Mouse (Mus musculus) kidney, postnatal 36 days (tissue): ENCODE results near the gene Ubxn11.

Experiments used
- DNase-seq, 2 experiments: peaks; one replicate each; pipeline ENCODE4 v3.0.0; 2021 to 2022; ENCODE audit warnings: mixed read lengths in 2 of 2

Ubxn11 gene

DNA sequence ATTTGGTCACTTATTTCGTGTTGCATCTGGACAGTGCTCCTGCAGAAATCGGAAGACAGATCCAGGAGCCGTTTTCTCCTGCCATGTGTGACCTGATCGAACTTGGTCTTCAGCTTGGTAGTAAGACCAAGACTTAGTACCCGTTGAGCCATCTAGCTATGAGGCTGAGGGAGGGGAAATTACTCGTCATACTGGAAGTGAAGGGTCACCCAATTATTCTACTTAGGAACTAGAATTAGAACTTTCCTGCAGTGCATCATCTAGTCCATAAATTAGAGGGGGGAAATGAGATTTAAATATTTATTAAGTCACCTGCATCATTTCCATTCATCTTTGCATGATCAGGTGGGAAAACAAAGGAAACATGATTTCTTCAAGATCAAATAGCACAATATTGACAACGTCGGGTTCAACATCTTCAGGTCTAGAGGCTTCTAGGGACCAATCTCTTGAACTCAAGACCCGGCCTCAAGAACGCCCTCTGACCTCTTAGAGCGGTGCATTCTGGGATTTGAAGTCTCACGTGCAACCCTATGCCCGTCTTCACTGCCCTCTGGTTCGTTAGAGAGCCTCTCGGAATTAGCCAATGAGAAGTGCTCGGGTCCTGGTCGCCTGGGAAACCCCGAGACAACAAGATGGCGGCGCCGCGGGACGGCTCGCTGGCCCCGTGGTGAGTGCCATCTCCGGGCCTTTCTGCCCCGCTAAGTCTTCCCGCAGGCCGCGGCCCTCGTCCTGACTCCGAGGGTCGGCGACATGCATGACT lies at the start of gene Ubxn11:
Ubxn11 (plus strand) TSS at position 592 of the 763 bp plus-strand sequence.
- peak; percentile 92 to 93 for DNase-seq

DNA sequence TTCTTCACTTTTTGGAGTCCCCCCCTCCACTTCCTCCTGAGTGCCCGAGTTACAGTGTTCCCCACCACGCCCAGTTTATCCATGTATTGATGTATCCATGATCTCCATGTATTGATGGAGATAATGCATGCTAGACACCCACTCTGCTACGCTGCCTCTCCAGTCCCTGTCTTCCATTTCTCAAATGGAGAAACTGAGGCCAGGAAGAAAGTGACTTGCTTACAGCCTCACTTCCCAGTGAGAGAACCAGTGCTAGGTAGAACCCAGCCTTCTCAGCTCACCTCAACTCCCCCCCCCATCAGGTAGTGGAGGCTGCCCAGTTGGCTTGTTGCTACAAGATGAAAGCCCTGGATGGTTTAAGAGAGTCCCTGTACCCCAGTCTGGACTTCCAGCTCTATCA lies 48.8 kb upstream of the Ubxn11 start, which contains the start of gene Zfp683:
Zfp683 (plus strand) TSS at position 301 of the 400 bp plus-strand sequence.
- no peak for DNase-seq

DNA sequence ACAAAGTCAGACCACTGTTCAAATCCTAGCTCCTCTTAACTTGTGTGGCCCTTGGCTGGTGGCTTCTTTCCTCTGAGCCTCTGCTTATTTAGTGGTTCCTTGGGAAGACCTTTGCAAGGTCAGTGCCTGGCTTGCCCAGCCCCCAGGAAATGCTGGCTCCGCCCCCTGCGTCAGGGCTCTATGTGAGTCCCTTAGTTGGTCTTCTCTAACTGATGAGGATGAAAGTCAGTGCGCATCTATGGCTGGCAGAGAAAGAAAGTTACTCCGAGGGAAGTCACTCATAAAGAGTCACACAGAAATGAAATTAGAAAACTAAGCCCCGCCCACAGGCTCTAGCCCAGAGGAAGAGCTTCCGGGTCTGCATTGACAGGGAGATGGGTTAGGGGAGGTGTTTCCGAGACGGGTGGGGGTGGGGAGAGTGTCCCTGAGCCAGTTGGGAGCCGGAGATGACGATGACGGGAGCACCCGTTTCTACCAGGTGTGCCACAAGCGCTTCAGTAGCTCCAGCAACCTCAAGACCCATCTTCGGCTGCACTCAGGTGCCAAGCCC lies 44.1 kb upstream of the Ubxn11 start:
- DNase-seq = peak in 1 of 2 experiments; percentile 14

DNA sequence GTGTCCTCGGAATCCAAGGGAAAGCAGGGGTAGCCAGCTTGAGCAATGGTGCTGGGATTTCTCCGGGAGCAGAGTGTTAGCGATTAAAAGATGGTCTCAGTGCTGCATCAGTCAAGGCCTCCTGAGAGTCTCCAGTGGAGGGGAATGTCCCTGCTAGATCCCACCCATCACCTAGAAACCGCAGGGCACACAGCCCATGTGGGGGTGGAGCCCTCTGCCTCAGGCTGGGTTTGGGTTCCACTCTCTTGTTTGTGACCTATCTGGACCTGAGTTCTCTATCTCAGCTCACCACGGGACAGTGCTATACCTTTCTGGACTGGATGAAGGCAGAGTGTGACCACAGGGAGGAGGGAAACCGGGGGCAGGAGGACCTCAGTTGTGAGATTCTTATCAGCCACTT lies 43.5 kb upstream of the Ubxn11 start:
- DNase-seq = no peak

DNA sequence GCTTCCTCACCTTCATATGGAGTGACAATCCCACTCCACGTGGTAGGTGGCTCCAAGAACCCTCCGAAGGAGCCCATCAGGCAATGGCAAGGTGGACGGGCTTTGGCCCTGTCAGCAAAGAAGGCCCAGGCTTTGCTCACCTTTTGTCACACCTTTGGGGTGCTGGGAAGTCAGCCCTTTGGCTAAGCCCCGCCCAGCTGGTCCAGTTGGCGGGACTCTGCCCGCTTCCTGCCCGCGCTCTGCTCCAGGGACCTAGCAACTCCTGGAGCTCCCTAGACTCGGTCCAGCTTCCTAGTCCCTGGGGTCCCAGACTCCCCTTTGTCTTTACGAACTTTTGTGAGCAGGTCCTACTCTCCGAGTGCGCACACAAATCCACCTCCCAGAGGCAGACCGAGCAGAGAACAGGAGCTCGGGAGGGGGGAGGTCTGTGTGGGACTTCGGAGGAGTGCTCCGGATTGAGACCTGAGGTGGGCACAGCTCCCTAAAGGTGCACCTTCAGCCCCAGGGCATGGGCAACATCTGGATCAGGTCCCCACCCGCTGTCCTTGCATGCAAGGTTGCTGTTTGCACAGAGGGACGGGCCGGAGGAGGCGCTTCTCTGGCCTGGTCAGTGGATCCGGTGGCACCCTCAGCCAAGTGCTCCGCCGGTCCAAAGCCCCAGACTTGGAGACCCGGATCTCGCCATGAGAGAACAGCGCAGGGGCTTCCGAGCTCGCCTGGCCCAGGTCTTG lies 42.1 kb upstream of the Ubxn11 start, which contains the start of gene Crybg2:
Crybg2 (plus strand) TSS at position 681 of the 731 bp plus-strand sequence.
- peak in 1 of 2 experiments; percentile 27 for DNase-seq

DNA sequence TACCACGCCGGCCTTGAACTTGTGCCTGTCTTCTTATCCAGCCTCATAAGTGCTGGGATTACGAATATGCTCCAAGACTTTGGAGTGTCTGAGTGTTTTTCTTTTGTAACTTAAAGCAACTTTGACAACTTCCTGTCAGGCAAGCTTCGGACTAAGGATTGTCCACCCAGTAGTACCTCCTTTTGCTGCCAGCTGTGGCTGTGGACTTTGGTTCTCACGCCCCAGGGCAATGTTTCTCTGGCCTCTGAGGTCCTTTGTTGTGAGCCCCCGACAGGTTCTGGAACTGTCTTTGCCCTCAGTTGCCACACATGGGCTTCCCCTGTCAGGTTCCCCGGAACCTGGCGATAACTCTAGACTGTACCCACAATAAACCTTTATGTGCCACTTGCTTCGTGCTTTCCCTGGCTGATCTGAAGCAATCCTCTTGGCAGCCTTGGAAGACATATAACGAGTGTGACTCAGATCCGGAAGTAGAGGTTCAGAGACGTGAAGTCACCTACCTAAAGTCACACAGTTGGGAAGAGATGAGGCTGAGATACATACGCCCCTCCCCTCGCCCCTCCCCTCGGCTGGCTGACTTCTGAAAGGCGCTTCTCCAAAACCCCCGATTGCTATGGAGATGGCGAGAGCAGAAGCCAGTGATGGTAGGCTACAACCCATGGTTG lies 41.1 kb upstream of the Ubxn11 start:
- DNase-seq = peak; percentile 44 to 65

DNA sequence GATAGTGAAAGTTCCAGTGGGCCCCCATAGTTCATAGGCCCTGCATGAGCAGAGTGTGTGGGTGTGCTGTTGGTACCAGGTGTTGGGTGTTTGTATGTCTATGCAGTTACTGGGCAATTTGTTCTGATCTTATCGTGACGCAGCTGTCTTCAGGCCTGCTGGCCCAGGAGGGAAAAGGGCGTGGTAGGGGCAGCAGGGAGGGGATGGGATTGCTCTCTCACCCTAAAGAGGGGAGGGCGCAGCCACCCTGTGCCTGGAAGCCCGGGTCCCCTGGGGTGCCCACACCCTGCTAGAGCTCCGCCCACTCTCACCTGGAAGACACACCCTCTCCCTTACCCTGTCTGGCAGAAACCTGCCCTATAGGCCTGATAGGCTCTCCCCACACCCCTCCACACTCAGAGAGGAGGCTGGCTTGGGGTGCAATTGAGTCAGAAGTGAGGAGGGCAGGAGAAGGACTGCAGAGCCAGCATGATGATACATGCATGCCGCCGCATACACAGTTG lies 40.4 kb upstream of the Ubxn11 start:
- DNase-seq = no peak

DNA sequence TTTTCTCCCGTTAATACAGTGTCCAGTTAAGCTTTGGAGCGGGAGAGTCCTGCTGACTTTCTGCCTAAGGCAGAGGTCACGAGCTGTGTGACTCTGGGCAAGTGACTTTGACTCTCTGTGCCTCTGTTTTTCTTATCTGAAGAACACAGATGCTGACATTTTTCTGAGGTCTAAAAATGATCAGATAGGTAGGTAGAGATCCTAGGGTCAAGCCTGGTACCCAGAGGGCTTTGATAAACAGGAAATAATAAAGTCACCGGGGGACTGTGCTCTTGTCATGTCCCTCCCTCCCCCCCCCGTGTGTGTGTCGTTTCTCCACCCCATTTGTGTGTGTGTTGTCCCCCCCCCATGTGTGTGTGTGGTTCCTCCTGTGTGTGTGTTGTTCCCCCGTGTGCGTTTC lies 39.8 kb upstream of the Ubxn11 start:
- no peak for DNase-seq

DNA sequence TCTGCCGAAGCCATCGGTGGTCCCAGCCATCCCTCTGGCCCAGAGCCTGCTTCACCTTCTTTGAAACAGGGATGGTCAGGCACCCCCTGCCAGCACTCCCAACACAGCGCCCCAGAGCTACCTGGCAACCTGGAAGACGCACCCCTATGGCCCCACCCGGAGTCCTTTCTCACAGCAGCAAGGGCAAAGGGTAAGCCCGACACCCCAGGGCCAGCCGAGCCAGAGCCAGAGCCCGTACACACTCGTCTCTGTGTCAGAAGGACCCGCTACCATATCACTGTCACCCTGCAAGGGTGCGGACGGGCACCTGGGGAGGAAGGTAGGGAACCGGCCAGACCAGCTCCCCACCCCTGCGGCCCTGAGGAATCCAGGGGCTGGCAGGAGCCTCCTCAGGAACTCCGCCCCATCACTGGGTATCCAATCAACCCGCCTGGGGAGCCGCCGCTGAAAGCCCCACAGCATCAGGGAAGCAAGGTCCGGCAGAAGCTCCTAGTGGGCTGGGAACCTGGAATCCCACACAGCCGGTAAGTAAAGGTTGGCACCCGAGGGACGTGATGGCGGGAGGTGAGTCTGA lies 36.9 kb upstream of the Ubxn11 start:
- peak; percentile 28 to 60 for DNase-seq

DNA sequence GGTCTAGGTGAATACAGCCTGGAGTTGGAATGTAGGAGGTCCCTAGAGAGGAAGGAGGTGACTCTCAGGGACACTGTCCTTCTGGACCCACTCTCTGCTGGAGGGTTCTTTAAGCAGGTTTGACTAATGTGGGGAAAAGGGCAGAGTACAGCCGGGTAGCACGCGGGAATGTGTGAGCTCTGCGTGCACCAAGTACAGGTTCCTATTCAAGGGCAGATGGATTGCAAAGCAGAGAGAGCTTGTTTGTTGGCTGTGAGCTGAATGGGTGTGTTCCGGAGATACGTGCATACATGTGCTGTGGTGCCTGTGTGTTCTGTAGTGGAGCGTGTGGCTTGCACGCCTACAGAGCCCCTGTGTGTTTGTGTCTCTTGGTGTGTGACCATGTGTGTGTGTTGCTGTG lies 35.0 kb upstream of the Ubxn11 start:
- peak; percentile 60 to 74 for DNase-seq

DNA sequence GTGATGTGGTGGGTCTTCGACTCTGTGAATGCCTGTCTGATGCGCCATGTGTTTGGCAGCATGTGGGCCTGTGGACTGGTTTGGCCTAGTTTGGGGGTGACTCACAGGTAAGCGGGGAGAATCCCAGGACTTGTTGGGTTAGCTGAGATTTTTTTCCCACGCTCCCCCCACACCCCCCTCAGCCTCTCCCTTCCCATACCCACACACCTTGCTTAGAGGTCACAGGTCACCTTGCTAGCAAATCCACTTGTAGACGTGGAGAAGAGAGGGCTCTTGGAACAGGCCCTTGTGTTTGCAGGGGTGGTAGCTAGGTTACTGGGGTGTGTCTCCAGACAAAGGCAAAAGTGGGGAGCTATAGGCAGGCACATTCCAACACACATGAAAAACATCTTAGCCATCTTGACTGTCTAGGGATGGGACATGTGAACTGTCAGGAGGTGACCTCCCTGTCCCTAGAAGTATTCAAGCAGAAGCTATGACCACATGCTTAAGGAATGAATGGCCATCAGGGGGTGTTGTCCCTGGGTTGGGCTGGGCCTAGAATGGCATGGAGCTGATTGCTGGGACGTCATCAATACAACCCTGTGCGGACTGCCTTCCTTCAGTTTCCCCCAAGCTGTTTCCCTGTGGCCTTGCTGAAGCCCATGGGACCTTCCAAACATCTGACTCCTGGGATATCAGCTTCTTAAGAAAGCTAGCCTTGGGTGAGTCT lies 34.4 kb upstream of the Ubxn11 start:
- DNase-seq = no peak

DNA sequence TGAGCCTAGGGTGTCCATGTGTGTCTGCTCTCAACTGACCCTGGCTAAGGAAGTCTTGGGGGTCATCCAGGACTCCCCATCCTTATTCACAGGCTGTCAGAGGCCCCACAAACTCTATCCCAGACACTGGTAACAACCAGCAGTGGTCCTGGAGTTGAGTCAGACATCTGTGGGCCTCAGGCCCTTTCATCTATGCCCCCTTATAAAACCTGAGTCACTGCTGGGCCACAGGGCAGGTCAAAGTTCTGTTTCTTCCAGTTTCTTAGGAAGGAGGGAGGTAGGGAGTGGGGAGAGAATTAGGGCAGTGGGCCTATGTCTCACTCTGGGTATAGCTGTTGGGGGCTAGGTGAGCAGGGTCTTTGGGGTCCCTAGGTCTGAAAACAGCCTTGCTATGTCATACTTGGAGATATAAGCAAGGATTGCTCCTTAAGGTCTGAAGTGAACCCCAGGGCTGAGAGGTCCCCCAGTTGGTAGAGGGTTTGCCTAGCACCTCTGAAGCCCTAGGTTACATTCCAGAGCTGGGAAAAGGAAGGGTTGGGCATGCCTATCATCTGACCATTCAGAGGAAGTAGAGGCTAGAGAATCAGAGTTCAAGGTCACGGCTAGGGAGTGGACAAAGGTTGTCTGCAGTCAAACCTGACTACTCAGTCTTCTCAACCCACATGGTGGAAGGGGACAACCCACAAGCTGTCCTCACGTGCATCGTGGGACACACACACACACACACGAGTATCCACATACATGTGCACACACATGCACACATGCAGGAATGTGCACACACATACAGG lies 33.4 kb upstream of the Ubxn11 start:
- DNase-seq = no peak

DNA sequence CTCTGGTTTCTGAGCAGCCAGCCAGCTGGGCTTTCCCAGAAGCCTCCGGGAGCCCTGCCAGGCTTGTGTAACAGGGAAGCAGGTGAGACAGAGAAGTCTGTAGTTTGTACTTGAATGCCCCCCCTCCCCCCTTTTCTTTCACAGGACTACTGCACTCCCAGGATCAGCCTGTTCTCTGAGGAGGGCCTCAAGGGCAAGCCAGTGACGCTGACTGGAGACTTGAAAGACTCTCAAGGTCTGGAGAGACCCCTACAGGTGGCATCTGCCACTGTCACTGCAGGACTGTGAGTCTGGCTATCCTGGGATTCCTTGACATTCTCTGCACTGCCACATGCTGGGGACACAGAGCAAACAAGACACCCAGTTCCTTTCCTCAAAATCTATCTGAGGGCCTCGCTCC lies 23.7 kb upstream of the Ubxn11 start:
- DNase-seq = peak; percentile 82

DNA sequence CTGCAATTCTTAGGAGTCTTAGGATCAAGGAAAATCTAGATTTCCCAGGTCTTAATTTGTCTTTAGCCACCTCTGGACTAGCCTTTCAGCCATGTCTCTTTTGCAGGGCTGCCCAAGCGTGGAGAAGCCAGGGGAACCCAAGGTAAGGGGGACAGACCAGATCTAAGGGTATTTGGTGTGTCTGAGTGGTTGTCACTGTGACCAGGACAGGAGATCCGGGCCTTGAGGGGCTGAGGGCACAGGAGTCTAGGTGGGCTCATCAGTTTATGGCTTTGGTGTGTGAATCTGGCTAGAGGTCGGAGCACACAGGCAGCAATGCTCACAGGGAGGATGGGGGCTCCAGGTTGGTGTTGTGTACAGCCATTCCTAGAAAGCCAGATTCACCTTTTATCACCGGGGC lies 21.7 kb upstream of the Ubxn11 start:
- DNase-seq = no peak

DNA sequence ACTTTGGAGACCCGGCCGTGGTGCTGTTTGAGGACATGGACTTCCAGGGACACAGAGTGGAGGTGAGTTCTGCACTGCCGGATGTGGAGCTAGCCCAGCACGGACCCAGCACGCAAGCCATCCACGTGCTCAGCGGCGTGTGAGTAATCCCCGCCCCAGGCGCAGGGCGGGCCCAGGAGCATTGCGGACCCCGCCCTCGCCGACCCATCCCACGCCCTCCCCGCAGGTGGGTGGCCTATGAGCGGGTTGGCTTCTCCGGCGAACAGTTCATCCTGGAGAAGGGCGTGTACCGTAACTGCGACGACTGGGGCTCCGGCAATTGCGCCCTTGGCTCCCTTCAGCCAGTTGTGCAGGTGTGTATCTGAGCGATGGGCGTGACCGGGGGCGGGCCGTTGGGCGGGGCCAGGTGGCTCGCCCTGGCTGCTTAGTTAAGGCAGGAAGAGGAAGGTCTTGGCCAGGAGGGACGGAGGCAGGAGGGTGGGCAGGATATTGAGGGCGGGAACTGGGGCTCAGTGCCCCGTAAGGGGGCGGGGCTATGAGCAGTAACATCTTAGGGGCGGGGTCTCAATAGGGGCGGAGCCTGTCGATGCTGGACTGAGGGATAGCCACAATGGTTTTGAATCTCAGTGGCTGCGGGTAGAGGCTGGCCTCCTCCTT lies 20.5 kb upstream of the Ubxn11 start:
- DNase-seq = peak; percentile 89 to 92

DNA sequence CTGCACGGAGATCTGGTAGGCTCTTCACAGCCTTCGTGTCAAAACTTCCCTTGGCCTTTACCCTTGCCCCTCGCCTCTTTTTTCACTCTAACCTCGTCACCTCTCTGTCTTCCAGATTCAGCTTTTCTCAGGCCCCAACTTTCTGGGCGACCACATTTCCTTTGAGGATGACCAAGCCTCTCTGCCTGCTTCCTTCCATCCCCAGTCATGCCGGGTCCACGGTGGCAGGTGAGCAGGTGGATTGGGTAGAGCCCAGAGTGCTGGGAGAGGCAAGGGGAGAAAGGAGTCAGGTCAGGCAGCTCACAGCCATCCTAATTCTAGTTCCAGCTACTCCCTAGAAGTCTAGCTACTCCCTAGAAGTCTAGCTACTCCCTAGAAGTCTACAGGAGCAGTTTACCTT lies 19.9 kb upstream of the Ubxn11 start:
- DNase-seq = no peak

DNA sequence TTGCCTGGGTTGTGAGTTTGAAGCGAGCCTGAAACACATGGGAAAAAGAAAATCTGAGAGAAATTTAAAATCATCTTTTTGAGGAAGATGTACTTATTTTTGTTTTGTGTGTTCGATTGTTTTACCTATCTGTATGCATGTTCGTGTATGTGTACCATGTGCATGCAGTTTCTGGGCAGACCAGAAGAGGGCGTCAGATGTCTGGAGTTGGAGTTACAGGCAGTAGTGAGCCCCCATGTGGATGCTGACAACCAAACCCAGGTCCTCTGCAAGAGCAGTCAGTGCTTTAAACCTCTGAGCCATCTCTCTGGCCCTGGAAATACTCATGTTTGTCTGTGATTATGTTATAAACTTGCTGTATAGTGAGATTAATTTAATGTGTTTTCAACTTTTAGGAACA lies 17.4 kb upstream of the Ubxn11 start:
- no peak for DNase-seq

DNA sequence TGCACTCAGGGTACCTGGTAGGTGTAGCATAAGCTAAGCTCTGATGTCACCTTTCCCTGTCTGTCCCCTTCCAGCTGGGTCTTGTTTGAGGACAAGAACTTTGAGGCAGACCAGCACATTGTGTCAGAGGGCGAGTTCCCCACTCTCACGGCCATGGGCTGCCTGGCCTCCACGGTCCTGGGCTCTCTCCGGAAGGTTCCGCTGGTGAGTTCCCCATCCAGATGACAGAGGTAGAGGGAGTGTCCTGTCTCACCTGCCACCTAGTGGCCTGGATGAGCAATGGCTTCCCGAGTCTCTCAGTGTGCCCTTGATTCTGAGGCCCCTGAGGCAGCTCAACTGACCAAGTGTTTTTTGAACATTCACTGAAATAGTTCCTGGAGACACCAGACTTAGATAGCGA lies 15.0 kb upstream of the Ubxn11 start:
- DNase-seq = peak; percentile 48 to 63

DNA sequence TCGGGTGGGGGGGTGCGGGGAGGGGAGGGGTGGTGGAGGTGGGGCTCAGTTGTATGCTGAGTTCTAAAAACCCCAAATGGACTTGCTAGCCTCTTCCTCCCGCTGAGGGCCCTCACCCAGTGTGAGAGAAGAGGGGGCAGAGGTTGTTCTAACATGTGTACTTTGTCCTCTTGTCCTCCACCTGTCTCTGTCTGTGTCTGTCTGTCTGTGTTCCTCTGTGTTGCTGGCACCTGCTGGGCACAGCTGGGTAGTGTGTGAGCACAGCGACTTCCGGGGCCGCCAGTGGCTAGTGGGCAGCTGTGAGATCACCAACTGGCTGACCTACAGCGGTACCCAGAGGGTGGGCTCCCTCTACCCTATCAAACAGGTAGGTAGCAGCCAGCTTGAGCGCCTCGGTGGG lies 13.3 kb upstream of the Ubxn11 start:
- peak in 1 of 2 experiments; percentile 32 for DNase-seq

DNA sequence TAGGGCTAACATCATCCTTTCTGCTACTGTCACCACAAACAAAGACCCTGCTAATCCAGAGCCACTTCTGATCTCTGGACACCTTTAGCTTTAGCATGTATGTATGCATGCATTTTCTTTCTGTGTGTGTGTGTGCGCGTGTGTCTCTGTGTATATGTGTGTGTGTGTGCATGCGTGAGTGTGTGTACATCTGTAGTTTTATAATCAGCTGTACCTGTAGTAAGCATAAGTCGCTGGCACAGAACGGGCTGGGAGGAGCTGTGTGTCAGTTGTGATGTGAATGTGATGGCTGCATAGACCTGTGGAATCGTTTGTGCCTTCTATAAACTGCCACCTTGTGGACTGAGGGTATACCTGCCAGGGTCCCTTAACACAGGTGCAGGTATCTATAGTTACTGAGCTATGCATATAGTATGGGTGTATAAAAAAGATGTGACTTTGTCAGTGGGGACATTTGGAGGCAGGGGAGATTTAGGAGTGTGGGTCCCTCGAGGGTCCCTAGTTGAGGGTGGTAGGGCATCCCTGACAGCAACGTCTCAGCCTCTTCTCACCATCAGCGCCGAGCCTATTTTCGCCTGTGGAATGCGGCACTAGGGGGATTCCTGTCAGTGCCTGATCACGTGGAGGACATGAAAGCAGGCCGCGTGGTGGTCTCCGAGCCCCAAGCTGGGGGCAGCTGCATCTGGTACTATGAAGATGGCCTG lies 11.7 kb upstream of the Ubxn11 start:
- DNase-seq = no peak
